Mouse (Mus musculus): ENCODE data around the gene Pyroxd1. TPM values are rescaled to one million over a fixed set of nuclear protein-coding genes. Genes with fewer than 3 reads are reported as not detected.
A peak's percentile ranks its signal among the peaks of the same experiment; 100 is the strongest.

Pyroxd1 gene
- total RNA-seq, 1 experiment from 2014 or later: 12.6 TPM

GRCm38 (mm10) chr6:142369568-142369967 lies 24.1 kb downstream of the Pyroxd1 start:
- DNase-seq: no peak

DNA sequence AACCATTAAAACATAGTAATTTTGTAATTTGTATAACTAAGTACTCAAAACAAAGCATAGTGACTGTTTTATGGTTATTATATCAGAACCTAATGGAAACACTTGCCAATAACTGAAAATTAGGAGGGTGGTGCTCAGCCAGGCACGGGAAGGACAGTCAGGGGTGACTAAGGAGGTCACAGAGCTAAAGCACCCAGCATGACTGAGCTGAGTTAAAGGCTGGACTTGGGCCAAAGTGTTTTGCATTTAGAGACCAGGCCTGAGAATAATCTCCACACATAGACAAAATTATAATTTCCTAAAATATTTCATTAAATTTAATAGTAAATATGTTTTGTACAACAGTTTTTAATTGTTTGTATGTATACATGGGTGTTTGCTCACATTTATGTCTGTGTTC lies 31.6 kb downstream of the Pyroxd1 start:
- no peak for DNase-seq

- no peak for DNase-seq
These were observed 33.3 kb downstream of the Pyroxd1 start for GRCm38 (mm10) chr6:142378576-142379330.

DNA sequence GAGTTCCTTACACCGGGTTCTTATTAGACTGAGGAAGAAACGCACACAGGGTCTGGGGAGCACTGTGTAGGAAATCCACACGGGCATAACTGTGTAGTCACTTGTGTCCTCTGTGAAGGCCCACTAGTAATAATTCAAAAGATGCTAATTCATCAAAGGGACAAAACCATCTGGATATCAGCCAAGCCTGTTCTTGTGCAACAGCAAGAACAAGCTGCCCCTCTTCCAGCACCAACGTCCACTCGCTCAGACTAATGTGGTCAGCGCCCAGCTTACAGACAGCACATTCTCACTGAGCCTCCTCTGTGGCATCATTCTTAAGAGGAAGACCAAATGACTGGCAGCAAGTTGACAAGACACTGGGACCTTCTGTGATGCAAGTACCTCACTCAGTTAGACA lies 34.5 kb downstream of the Pyroxd1 start:
- peak; percentile 39 for DNase-seq

DNA sequence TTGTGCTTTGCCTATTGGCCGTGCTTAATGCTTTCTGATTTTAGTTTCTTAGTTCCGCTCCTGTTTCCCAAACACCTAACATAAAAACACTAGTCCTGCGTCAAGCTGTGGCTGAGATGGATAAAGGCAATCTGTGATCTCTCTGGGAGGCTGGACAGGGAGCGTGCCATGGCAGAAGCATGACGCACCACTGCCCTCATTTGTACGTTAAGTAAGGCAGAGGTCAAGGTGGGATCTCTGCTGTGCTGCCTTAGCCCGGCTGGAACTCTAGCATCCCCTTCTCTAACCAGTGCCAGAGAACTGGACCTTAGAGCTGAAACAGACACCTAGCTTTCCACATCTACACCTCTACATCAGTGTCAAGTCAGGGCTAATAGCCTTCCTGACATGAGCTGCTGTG lies 36.2 kb downstream of the Pyroxd1 start:
- DNase-seq: no peak

- DNase-seq: no peak
These were observed 39.1 kb downstream of the Pyroxd1 start for GRCm38 (mm10) chr6:142384521-142384920.

- no peak for DNase-seq
These were observed 41.0 kb downstream of the Pyroxd1 start for GRCm38 (mm10) chr6:142386285-142387010.

DNA sequence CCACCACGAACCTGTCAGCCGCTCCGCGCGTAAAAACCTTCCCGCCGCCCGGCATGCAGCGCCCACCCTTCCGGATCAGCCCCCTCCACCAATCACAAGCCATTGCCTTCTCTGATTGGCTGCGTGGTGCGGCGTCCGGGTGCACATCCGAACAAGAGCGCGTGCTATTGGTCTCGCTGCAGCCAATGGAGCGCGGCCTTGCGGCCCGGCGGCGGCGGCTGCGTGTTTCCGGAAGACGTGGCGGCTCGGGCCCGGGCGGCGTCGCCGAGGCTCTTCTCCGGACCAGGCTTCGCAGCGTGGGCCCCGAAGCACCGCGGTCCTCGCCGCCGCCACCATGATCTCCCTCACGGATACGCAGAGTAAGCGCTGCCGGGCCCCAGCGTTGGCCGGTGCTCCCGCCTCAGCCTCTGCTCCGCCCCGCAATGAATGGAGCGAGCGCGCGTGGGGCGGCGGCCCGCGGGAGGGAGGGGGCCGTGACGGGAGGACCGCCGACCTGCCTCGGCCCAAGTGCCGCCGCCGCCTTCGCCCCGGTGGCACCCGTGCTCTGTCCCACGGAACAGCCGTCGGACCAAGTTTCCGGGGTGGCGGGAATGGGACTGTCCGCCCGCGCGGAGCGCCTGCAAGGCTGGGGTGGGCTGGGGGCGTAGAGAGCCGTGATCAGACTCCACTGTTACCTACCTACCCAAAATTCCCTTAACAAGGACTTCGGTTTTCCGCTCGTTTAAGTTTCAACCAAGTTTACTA lies 41.7 kb downstream of the Pyroxd1 start, which contains the start of the genes Recql and Golt1b:
TSS of gene Recql (minus strand) at position 77 of the 744 bp plus-strand sequence.
TSS of gene Golt1b (plus strand) at position 211 of the 744 bp plus-strand sequence.
- DNase-seq: peak; percentile 99

GRCm38 (mm10) chr6:142387755-142388271 lies 42.4 kb downstream of the Pyroxd1 start:
- DNase-seq: no peak

DNA sequence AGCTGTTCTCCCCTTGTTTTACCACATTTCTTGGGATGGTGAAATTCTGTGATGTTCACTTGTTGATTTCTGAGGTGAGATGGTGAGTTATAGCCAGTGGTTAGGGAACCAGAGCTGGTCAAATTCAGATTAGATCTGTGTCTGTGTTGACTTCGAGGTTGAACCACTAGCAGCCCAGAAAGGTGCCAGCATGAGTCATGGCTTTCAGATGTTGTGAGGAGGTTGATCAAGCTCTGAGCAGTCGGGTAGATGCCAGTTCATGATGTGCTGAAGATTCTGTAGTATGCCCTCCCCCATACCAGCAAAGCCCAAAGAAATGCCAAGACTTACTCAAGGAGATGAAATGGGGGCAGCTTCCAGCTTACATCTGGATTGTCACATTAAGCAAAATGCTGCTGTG lies 43.6 kb downstream of the Pyroxd1 start:
- DNase-seq: no peak

DNA sequence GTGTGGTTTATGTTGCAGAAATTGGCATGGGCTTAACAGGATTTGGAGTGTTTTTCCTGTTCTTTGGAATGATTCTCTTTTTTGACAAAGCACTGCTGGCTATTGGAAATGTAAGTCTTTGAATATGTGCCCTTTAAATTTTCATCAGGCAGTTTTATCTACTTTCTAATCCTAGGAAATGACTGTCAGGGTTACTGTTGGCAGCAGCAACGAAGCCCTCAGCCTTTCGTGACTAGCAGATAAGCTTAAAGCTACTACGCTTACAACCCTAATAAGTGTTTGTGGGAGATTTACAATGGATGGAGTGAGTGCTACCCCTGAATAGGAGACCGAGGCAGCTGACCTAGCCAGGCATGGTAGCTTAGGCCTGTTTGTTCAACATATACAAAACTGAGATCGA lies 46.9 kb downstream of the Pyroxd1 start:
- DNase-seq: no peak

GRCm38 (mm10) chr6:142394669-142395068 lies 49.2 kb downstream of the Pyroxd1 start:
- DNase-seq: peak; percentile 31

GRCm38 (mm10) chr6:142395756-142396155 lies 50.3 kb downstream of the Pyroxd1 start:
- DNase-seq: no peak

GRCm38 (mm10) chr6:142411140-142411539 lies 65.7 kb downstream of the Pyroxd1 start:
- DNase-seq: peak; percentile 11

Other genes starting within 250 kb of the Pyroxd1 start
- gene Slco1a6, start 137.1 kb upstream of the Pyroxd1 start, total RNA-seq (2021): not detected in 2 replicates
- not detected in 2 replicates for gene Iapp, start 47.2 kb upstream of the Pyroxd1 start, total RNA-seq (2021)
- gene Slco1a5, start 22.7 kb upstream of the Pyroxd1 start, total RNA-seq (2021): not detected in 2 replicates
- 15.5 and 19.2 TPM in 2 replicates for gene Recql, start 41.4 kb downstream of the Pyroxd1 start, total RNA-seq (2021)
- 32.9 and 33.3 TPM in 2 replicates for gene Golt1b, start 41.6 kb downstream of the Pyroxd1 start, total RNA-seq (2021)
- gene Spx, start 67.8 kb downstream of the Pyroxd1 start, total RNA-seq (2021): 1.2 TPM in 1 of 2 replicates, not detected in the other
- 4.3 and 15.7 TPM in 2 replicates for gene Gys2, start 127.5 kb downstream of the Pyroxd1 start, total RNA-seq (2021)
- gene Ldhb, start 162.3 kb downstream of the Pyroxd1 start, total RNA-seq (2021): 446 and 476 TPM in 2 replicates
- gene Kcnj8, start 226.0 kb downstream of the Pyroxd1 start, total RNA-seq (2021): 20.5 and 24.1 TPM in 2 replicates

Measured in adrenal gland, postnatal 14 days (tissue).